Mouse (Mus musculus): Measurements from ENCODE around the gene Stam. TPM values are rescaled to one million over a fixed set of nuclear protein-coding genes. Genes with fewer than 3 reads are reported as not detected.

Gene Stam
- 72.4 and 81.8 TPM in 2 replicates for polyA plus RNA-seq (2016; fragmentation: Nextera tagmentation; extraction: Ambion mirVana)

DNA sequence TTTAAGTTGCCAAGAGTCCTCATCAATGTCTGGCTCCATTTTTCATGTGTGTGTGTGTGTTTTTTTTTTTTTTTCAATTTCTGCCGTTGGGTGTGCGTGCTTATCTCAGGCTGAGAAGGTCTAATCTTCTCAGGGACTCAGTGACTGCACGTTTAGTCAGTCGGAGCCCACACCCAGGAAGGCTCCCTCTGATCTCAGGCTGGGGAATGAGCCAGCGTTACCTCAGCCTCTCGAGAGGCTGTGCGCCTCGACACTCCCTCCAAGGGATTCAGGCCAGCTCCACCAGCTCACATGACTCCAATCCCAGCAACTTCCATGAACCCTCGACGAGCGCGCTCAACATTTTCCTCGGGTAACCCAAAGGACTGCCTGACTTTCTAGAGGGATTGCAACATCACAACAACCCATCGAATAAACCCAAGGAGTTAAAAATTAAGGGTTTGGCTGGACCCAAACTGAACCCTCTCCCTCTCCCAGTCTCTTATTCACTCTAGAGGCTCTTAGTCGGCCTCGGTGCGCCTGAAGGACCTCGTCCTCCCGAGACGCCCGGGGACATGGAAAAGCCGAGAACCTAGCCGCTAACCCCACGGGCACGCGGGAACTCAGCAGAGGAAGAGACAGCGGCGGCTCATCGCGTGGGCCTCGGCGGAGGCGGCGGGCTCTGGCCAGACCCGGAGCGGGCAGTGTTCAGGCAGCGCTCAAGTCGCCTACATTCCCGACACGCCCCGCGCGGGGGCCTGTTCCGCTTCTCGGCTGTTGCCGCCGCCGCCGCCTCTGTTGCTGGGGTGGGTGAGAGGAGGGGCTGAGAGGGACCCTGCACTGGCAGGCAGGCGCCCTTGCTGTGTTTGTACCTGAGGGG is at the start of gene Stam:
Gene Stam, plus strand, starts transcription at position 737 of the 859 bp plus-strand sequence.
- no peaks in the 10 kb centered on the region for H3K36me3 ChIP-seq
- peak within 1 kb of the TSS; percentile 66 for H3K4me2 ChIP-seq
- H3K4me3 ChIP-seq (replicated peaks) = peak within 1 kb of the TSS; percentile 83
- H3K27me3 ChIP-seq = no peaks in the 10 kb centered on the region
- WGBS = 1% methylated on average over 50 of the region's 50 CpGs
- peak; percentile 97 for ATAC-seq (ENCODE audit: insufficient number of reproducible peaks, insufficient read depth, low FRiP score, low TSS enrichment, low read depth)
- peak within 1 kb of the TSS; percentile 89 for H3K27ac ChIP-seq
- peaks cover 20% of the 10 kb centered on the region for H3K4me1 ChIP-seq (replicated peaks)
- no peaks in the 10 kb centered on the region for H3K9me3 ChIP-seq
- peak within 1 kb of the TSS; percentile 88 for H3K9ac ChIP-seq (replicated peaks)

DNA sequence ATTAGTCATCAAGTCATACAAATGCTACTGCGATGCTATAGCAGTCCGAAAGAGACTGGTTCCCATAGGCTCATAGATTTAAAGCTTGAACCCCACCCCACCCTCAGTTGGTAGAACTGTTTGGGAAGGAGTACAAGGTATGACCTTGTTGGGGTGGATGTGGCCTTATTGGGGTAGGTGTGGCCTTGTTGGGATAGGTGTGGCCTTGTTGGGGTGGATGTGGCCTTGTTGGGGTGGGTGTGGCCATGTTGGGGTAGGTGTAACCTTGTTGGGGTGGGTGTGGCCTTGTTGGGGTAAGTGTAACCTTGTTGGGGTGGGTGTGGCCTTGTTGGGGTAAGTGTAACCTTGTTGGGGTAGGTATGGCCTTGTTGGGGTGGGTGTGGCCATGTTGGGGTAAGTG is 32.6 kb upstream of the Stam start:
- Histone ChIP-seq H3K9me3 (no peaks in the 10 kb centered on the region), H3K4me1 (replicated peaks) (no peaks in the 10 kb centered on the region), H3K27me3 (no peaks in the 10 kb centered on the region), H3K36me3 (0 out of 2 replicates have a peak, but pooled peaks cover 15% of the 10 kb centered on the region), H3K27ac (no peak overlapping the region), H3K4me2 (no peak overlapping the region), H3K4me3 (replicated peaks) (no peak overlapping the region), H3K9ac (replicated peaks) (no peak overlapping the region)
- ATAC-seq (ENCODE audit: insufficient number of reproducible peaks, insufficient read depth, low FRiP score, low TSS enrichment, low read depth) = no peak
- 98% methylated on average over 2 of the region's 2 CpGs for WGBS

- no peak for ATAC-seq (ENCODE audit: insufficient number of reproducible peaks, insufficient read depth, low FRiP score, low TSS enrichment, low read depth)
- WGBS = 76% methylated on average over 3 of the region's 3 CpGs
- no peak overlapping the region for H3K4me2 ChIP-seq
- no peaks in the 10 kb centered on the region for H3K9me3 ChIP-seq
- H3K27ac ChIP-seq = no peak overlapping the region
- H3K4me3 ChIP-seq (replicated peaks) = no peak overlapping the region
- no peaks in the 10 kb centered on the region for H3K4me1 ChIP-seq (replicated peaks)
- H3K36me3 ChIP-seq = 0 out of 2 replicates have a peak, but pooled peaks cover 15% of the 10 kb centered on the region
- no peaks in the 10 kb centered on the region for H3K27me3 ChIP-seq
- no peak overlapping the region for H3K9ac ChIP-seq (replicated peaks)
These were observed 30.9 kb upstream of the Stam start for GRCm38 (mm10) chr2:14043011-14043410.

GRCm38 (mm10) chr2:14043577-14044170 is 30.2 kb upstream of the Stam start:
- 54% methylated on average over 9 of the region's 9 CpGs for WGBS
- no peak overlapping the region for H3K4me2 ChIP-seq
- ATAC-seq (ENCODE audit: insufficient number of reproducible peaks, insufficient read depth, low FRiP score, low TSS enrichment, low read depth) = no peak

GRCm38 (mm10) chr2:14048381-14048780 is 25.5 kb upstream of the Stam start:
- no peak overlapping the region for H3K27ac ChIP-seq
- no peaks in the 10 kb centered on the region for H3K36me3 ChIP-seq
- H3K9ac ChIP-seq (replicated peaks) = no peak overlapping the region
- H3K9me3 ChIP-seq = no peaks in the 10 kb centered on the region
- H3K4me3 ChIP-seq (replicated peaks) = no peak overlapping the region
- no peak for ATAC-seq (ENCODE audit: insufficient number of reproducible peaks, insufficient read depth, low FRiP score, low TSS enrichment, low read depth)
- no peaks in the 10 kb centered on the region for H3K4me1 ChIP-seq (replicated peaks)
- H3K4me2 ChIP-seq = no peak overlapping the region
- no peaks in the 10 kb centered on the region for H3K27me3 ChIP-seq

More at GRCm38 (mm10) chr2:14043577-14044170, 30.2 kb upstream of the Stam start:
- H3K4me3 ChIP-seq (replicated peaks) = no peak overlapping the region
- H3K9me3 ChIP-seq = no peaks in the 10 kb centered on the region
- H3K27ac ChIP-seq = no peak overlapping the region
- H3K36me3 ChIP-seq = 0 out of 2 replicates have a peak, but pooled peaks cover 15% of the 10 kb centered on the region
- no peaks in the 10 kb centered on the region for H3K4me1 ChIP-seq (replicated peaks)
- no peaks in the 10 kb centered on the region for H3K27me3 ChIP-seq
- H3K9ac ChIP-seq (replicated peaks) = no peak overlapping the region

DNA sequence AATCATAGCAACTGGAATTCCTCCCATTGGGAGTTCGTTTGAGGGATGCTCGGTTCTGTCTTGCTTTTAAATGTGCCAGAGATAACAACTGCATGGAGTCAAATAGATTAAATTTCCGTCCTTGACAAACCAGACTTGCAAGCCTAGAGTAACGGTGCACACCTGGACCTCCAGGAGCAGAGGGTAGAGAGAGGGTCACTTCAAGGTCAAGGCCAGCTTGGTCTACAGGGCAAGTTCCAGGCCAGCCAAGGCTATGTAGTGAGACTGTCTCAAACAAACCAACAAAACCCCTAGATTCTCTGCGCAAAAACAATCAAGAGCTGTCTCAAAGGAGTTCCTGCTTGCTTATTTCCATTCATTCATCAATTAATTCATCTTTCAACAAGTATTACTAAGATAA is 25.1 kb upstream of the Stam start:
- H3K4me1 ChIP-seq (replicated peaks) = no peaks in the 10 kb centered on the region
- H3K9ac ChIP-seq (replicated peaks) = no peak overlapping the region
- H3K4me2 ChIP-seq = no peak overlapping the region
- H3K27ac ChIP-seq = no peak overlapping the region
- 65% methylated on average over 5 of the region's 5 CpGs for WGBS
- H3K4me3 ChIP-seq (replicated peaks) = no peak overlapping the region
- no peak for ATAC-seq (ENCODE audit: insufficient number of reproducible peaks, insufficient read depth, low FRiP score, low TSS enrichment, low read depth)
- H3K36me3 ChIP-seq = no peaks in the 10 kb centered on the region
- H3K9me3 ChIP-seq = no peaks in the 10 kb centered on the region
- H3K27me3 ChIP-seq = no peaks in the 10 kb centered on the region

GRCm38 (mm10) chr2:14053618-14054017 is 20.3 kb upstream of the Stam start:
- no peak overlapping the region for H3K9ac ChIP-seq (replicated peaks)
- no peak overlapping the region for H3K4me3 ChIP-seq (replicated peaks)
- no peak for ATAC-seq (ENCODE audit: insufficient number of reproducible peaks, insufficient read depth, low FRiP score, low TSS enrichment, low read depth)
- WGBS = 65% methylated on average over 3 of the region's 3 CpGs
- no peaks in the 10 kb centered on the region for H3K36me3 ChIP-seq
- H3K9me3 ChIP-seq = no peaks in the 10 kb centered on the region
- H3K27me3 ChIP-seq = no peaks in the 10 kb centered on the region
- H3K27ac ChIP-seq = no peak overlapping the region
- H3K4me2 ChIP-seq = no peak overlapping the region
- H3K4me1 ChIP-seq (replicated peaks) = no peaks in the 10 kb centered on the region

DNA sequence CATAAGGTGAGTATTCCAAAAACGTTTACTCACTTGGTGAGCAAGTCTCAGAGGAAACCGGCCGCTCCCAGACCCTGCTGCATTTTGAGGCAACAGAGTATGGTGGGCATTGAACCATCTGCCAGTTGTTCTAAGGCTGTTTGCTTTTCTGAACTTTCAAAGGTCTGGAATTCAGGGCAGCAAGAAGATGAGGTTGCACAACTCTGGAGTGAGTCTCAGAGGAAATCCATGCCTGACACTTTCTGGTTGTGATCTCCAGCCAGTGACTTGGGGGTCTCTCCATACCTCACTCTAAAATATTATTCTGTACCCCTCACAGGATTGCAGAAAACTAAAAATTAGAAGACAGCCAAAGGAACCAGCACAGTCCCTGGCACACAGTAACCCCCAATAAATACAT is 19.7 kb upstream of the Stam start:
- ATAC-seq (ENCODE audit: insufficient number of reproducible peaks, insufficient read depth, low FRiP score, low TSS enrichment, low read depth) = no peak
- H3K27me3 ChIP-seq = no peaks in the 10 kb centered on the region
- H3K9ac ChIP-seq (replicated peaks) = no peak overlapping the region
- no peak overlapping the region for H3K4me3 ChIP-seq (replicated peaks)
- H3K27ac ChIP-seq = no peak overlapping the region
- WGBS = 67% methylated on average over 3 of the region's 3 CpGs
- no peaks in the 10 kb centered on the region for H3K4me1 ChIP-seq (replicated peaks)
- H3K4me2 ChIP-seq = peak overlapping the region; percentile 70; the same call in 1 of the 2 replicates
- no peaks in the 10 kb centered on the region for H3K36me3 ChIP-seq
- H3K9me3 ChIP-seq = no peaks in the 10 kb centered on the region

DNA sequence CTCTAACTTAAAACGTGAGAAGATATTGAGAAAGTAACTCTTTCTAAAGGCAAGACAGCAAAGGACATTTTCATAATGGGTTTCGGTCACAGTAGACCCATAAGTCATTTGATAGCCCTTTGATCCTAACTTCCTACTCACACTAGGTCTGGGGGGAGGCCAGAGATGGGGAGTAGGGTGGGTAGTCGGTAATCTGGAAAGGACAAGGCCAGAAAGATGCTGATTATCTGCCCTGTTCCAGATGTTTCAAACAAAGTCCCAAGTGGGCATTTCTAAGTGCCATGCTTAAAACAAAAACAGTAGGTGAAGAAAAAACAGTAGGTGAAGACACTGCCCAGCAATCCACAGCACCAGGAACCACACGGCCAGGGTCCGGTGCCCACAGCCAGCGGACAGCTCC is 19.2 kb upstream of the Stam start:
- Histone ChIP-seq H3K27me3 (no peaks in the 10 kb centered on the region), H3K4me3 (replicated peaks) (peak overlapping the region; percentile 75), H3K36me3 (no peaks in the 10 kb centered on the region), H3K9me3 (no peaks in the 10 kb centered on the region), H3K9ac (replicated peaks) (peak overlapping the region; percentile 70), H3K4me2 (peak overlapping the region; percentile 70), H3K27ac (peak overlapping the region; percentile 72), H3K4me1 (replicated peaks) (no peaks in the 10 kb centered on the region)
- WGBS = 3% methylated on average over 6 of the region's 6 CpGs
- peak; percentile 23; the same call in 1 of the 2 replicates for ATAC-seq (ENCODE audit: insufficient number of reproducible peaks, insufficient read depth, low FRiP score, low TSS enrichment, low read depth)

DNA sequence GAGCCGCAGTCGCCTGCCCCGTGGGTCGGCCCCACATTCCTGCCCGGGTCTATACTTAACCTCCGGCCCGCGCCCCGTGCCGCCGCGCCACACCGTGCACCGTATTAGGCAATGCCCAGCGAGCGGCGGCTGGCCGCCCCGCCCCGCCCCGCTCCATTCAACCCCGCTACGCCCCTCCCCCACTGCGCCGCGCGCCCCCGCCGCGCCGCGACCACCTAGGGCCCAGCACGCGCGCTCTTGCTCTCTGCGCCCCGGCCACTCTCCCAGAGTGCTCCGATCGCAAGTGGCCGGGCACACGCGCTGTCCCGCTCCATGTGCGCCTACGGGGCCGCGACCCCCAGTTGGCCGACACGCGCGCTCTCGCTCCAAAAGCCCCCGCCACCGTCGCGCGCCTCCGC is 18.7 kb upstream of the Stam start:
- Histone ChIP-seq H3K4me2 (peak overlapping the region; percentile 70), H3K27me3 (no peaks in the 10 kb centered on the region), H3K9me3 (no peaks in the 10 kb centered on the region), H3K4me3 (replicated peaks) (peak overlapping the region; percentile 75), H3K36me3 (no peaks in the 10 kb centered on the region), H3K4me1 (replicated peaks) (no peaks in the 10 kb centered on the region), H3K27ac (peak overlapping the region; percentile 72), H3K9ac (replicated peaks) (peak overlapping the region; percentile 70)
- WGBS = under 1% methylated on average over 47 of the region's 58 CpGs
- peak; percentile 93 for ATAC-seq (ENCODE audit: insufficient number of reproducible peaks, insufficient read depth, low FRiP score, low TSS enrichment, low read depth)

- Histone ChIP-seq H3K9ac (replicated peaks) (peak within 1 kb of the TSS; percentile 70), H3K27me3 (no peaks in the 10 kb centered on the region), H3K27ac (peak within 1 kb of the TSS; percentile 72), H3K36me3 (no peaks in the 10 kb centered on the region), H3K4me2 (peak within 1 kb of the TSS; percentile 70), H3K4me3 (replicated peaks) (peak within 1 kb of the TSS; percentile 75), H3K9me3 (no peaks in the 10 kb centered on the region), H3K4me1 (replicated peaks) (no peaks in the 10 kb centered on the region)
- under 1% methylated on average over 88 of the region's 101 CpGs for WGBS
- peak; percentile 87 for ATAC-seq (ENCODE audit: insufficient number of reproducible peaks, insufficient read depth, low FRiP score, low TSS enrichment, low read depth)
These were observed 18.1 kb upstream of the Stam start, which contains the start of gene Hacd1 for GRCm38 (mm10) chr2:14055566-14056331. Gene Hacd1, minus strand, starts transcription at chr2:14056135.
